Mouse (Mus musculus): ENCODE data around the gene 4930522L14Rik.
"Not testable (repeated sequence)": the region's sequence is repeated elsewhere in the genome, so short reads cannot be mapped to it uniquely, and the experiment has no call there.

GRCm38 (mm10) chr5:109797017-109797416 lies 45.3 kb upstream of the 4930522L14Rik start:
- TF ChIP-seq POLR2A (IDR thresholded peaks at IDR 0.05; ENCODE audit: control insufficient read depth, low read depth, low read length); CTCF (IDR thresholded peaks at IDR 0.05; ENCODE audit: control insufficient read depth, insufficient read depth, insufficient replicate concordance, low read depth, low read length): not testable (repeated sequence)
